Mouse (Mus musculus) embryonic facial prominence, embryonic 11.5 days (tissue): ENCODE results near the gene Samd11. TPM values are rescaled to one million over a fixed set of nuclear protein-coding genes. Genes with fewer than 3 reads are reported as not detected.

Experiments used
- ATAC-seq: fragments of 200-750 bp; cut with Nextera tagmentation; replicated peaks from 2 replicates; pipeline ENCODE4 v1.8.0; 2017; ENCODE audit warnings: low read depth; ENCODE audit not compliant: insufficient number of reproducible peaks, low FRiP score, low TSS enrichment
- DNase-seq: peaks from one replicate; pipeline ENCODE4 v3.0.0-alpha.2; 2015; ENCODE audit warnings: low spot score
- H3K27ac ChIP-seq: fragments of 300-500 bp; sonication (generic); replicated peaks from 2 replicates; pipeline ENCODE4 v1.5.1; 2014; ENCODE audit warnings: mild to moderate bottlenecking, low read depth, low read length, control low read depth
- H3K27me3 ChIP-seq: fragments of 300-500 bp; sonication (generic); 2 replicates; pipeline ENCODE4 v1.6.1; 2014; ENCODE audit warnings: mild to moderate bottlenecking, low read length, moderate library complexity, mixed read lengths; ENCODE audit not compliant: control insufficient read depth, insufficient read depth
- H3K36me3 ChIP-seq: fragments of 300-500 bp; sonication (generic); replicated peaks from 2 replicates; pipeline ENCODE4 v1.6.1; 2014; ENCODE audit warnings: low read depth, mild to moderate bottlenecking, low read length, moderate library complexity, mixed read lengths; ENCODE audit not compliant: control insufficient read depth, insufficient read depth
- H3K4me1 ChIP-seq: fragments of 300-500 bp; sonication (generic); 2 replicates; pipeline ENCODE4 v1.6.1; 2014; ENCODE audit warnings: low read length, mixed read lengths; ENCODE audit not compliant: control insufficient read depth, insufficient read depth
- H3K4me2 ChIP-seq: fragments of 300-500 bp; sonication (generic); 2 replicates; pipeline ENCODE4 v1.6.1; 2014; ENCODE audit warnings: low read depth, mild to moderate bottlenecking, control low read depth, low read length, moderate library complexity
- H3K4me3 ChIP-seq: fragments of 300-500 bp; sonication (generic); 2 replicates; pipeline ENCODE4 v1.5.1; 2014; ENCODE audit warnings: low read depth, low read length, control low read depth
- H3K9ac ChIP-seq: fragments of 300-500 bp; sonication (generic); replicated peaks from 2 replicates; pipeline ENCODE4 v1.6.1; 2014; ENCODE audit warnings: mild to moderate bottlenecking, control low read depth, low read length
- H3K9me3 ChIP-seq: fragments of 300-500 bp; sonication (generic); replicated peaks from 2 replicates; pipeline ENCODE4 v1.6.1; 2016; ENCODE audit warnings: mild to moderate bottlenecking, low read length, inconsistent platforms, mixed read lengths; ENCODE audit not compliant: control insufficient read depth
- WGBS: fragments of 180-500 bp; shearing (Covaris S2); extraction: QIAGEN DNeasy Blood & Tissue Kit; methylation state at CpG from one replicate; pipeline ENCODE4 v1.1.7; 2014; 5-methylcytosine and 5-hydroxymethylcytosine counted together
- polyA plus RNA-seq: library from polyadenylated mRNA; unstranded; fragments of >200 nt; fragmentation: Nextera tagmentation; extraction: Ambion mirVana; gene quantifications from 2 replicates; pipeline ENCODE4 v1.2.1, GENCODE M21; 2014

The Samd11 gene
- polyA plus RNA-seq, 1 experiment from 2014 or later = 1.4 TPM

DNA sequence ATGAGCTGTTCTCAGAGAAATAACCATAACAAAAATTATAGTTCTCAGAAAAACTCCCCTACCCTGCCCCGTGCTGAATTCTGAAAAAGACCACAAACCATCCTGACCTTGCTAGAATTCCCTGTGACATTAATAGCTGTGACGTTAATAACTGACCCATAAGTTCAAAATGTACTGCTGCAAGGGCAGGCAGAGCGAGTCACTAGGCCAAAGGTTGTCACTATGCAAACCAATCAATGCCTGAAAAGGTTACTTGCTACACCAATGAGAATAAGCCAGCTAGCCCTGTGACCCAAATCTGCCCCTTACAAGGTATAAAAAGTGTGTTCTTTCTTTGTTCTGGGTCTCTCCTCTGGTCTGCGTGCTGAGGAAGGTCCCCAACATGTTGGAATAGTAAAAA lies 46.6 kb downstream of the Samd11 start:
- no peak overlapping the region for H3K4me2 ChIP-seq
- no peak for ATAC-seq
- no peaks in the 10 kb centered on the region; the same call in 1 of the 2 replicates for H3K4me1 ChIP-seq
- H3K9ac ChIP-seq = no peak overlapping the region
- peaks cover 4% of the 10 kb centered on the region; the same call in 1 of the 2 replicates for H3K27me3 ChIP-seq
- H3K27ac ChIP-seq = no peak overlapping the region
- DNase-seq = no peak
- no peak overlapping the region for H3K4me3 ChIP-seq
- H3K9me3 ChIP-seq = no peaks in the 10 kb centered on the region
- 89% methylated on average over 4 of the region's 4 CpGs for WGBS
- H3K36me3 ChIP-seq = no peaks in the 10 kb centered on the region

DNA sequence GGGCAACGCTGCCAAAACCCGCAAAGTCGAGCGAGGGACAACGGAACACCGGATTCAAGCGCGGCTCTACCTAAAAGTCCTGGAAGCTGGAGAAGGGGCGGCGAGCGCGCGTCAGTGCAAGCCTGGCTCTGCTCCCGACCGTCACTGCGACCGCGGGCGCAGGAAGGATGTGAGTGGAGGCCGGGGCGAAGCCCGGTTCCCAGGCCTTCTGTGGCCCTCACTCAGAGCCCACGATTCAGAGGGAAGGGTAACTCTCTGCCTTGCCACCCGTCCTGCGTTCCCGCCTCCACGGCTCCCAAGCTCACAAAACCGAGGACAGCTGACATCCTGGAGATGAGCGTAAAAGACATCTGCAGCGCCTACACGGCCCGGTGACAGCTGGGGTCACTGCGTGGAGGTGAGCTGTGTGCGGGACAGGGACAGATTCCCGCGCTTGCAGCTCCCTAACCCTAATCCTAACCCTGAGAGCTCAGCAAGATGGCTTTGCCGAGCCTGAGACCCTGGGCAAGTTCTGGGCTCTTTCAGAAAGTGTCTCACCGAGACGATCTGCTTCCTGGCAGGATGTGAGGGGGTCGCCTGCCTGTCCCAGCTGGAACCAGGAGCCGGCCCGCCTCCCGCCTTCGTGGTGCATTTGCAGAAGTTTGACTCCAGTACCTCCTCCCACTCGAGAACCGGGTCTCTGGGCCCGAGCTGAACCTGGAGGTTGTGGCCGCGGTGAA lies 51.9 kb downstream of the Samd11 start:
- no peaks in the 10 kb centered on the region for H3K36me3 ChIP-seq
- peak; percentile 48 for DNase-seq
- H3K4me3 ChIP-seq = peak overlapping the region; percentile 40
- H3K9ac ChIP-seq = peak overlapping the region; percentile 40
- 0 out of 2 replicates have a peak, but pooled peaks have one; percentile 5 for ATAC-seq
- peaks cover 9% of the 10 kb centered on the region; the same call in 1 of the 2 replicates for H3K27me3 ChIP-seq
- no peaks in the 10 kb centered on the region; the same call in none of the 2 replicates for H3K4me1 ChIP-seq
- 1% methylated on average over 49 of the region's 49 CpGs for WGBS
- H3K9me3 ChIP-seq = no peaks in the 10 kb centered on the region
- no peak overlapping the region for H3K27ac ChIP-seq
- peak overlapping the region; percentile 88 for H3K4me2 ChIP-seq

DNA sequence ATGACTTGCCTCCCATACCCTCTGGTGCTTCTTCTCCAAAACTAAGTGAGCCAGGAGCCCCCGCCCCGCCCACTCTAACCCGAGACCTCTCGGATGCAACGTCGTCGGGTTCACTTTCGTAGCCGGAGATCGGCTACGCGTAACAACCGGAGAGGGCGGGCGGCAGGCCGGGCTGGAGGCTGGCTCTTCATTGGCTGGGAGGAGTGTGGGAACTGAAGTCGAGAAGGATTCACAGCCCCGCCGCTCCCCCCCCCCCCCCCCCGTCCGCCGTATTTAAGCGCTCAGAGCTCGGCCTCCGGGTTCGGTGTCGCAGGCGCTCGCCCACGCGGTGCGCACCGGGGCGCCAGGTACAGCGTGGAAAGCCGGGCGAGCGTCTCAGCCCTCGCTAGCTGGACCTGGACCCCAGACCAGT lies 52.5 kb downstream of the Samd11 start, which contains the start of gene AW011738:
Gene AW011738, plus strand, starts transcription at position 304 of the 412 bp plus-strand sequence.
- DNase-seq (peak; percentile 83), ATAC-seq (peak; percentile 69)
- Histone ChIP-seq H3K27me3 (peaks cover 9% of the 10 kb centered on the region; the same call in 1 of the 2 replicates), H3K36me3 (no peaks in the 10 kb centered on the region), H3K4me1 (no peaks in the 10 kb centered on the region; the same call in none of the 2 replicates), H3K4me3 (peak within 1 kb of the TSS; percentile 40), H3K4me2 (peak within 1 kb of the TSS; percentile 88), H3K9me3 (no peaks in the 10 kb centered on the region), H3K9ac (peak within 1 kb of the TSS; percentile 40), H3K27ac (no peak within 1 kb of the TSS)
- WGBS = under 1% methylated on average over 32 of the region's 39 CpGs

DNA sequence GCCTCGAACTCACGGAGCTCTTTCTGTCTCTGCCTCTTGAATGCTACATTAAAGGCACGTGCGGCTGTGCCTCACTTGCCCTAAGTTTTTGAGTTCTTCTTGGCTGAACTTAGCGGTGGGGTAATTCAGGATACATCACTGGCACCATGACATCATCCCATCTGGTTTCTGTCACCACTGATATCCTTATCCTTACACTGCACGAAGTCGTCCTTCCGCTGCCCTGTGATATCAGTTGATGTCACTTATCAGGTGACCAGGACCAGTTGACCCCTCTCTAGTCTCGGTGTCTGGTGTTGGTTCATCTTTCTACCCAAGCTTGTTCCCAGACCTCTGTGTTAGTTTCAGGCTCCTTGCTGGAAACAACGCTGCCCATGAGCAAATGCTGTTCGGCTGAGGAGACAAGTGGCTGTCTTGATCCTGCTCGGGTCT lies 53.0 kb downstream of the Samd11 start:
- Histone ChIP-seq H3K9me3 (no peaks in the 10 kb centered on the region), H3K27me3 (peaks cover 9% of the 10 kb centered on the region; the same call in 1 of the 2 replicates), H3K27ac (no peak overlapping the region), H3K4me3 (peak overlapping the region; percentile 40; the same call in 1 of the 2 replicates), H3K4me2 (peak overlapping the region; percentile 88), H3K9ac (no peak overlapping the region), H3K4me1 (no peaks in the 10 kb centered on the region; the same call in none of the 2 replicates), H3K36me3 (no peaks in the 10 kb centered on the region)
- DNase-seq = peak; percentile 22
- no peak for ATAC-seq
- WGBS = 33% methylated on average over 12 of the region's 12 CpGs

DNA sequence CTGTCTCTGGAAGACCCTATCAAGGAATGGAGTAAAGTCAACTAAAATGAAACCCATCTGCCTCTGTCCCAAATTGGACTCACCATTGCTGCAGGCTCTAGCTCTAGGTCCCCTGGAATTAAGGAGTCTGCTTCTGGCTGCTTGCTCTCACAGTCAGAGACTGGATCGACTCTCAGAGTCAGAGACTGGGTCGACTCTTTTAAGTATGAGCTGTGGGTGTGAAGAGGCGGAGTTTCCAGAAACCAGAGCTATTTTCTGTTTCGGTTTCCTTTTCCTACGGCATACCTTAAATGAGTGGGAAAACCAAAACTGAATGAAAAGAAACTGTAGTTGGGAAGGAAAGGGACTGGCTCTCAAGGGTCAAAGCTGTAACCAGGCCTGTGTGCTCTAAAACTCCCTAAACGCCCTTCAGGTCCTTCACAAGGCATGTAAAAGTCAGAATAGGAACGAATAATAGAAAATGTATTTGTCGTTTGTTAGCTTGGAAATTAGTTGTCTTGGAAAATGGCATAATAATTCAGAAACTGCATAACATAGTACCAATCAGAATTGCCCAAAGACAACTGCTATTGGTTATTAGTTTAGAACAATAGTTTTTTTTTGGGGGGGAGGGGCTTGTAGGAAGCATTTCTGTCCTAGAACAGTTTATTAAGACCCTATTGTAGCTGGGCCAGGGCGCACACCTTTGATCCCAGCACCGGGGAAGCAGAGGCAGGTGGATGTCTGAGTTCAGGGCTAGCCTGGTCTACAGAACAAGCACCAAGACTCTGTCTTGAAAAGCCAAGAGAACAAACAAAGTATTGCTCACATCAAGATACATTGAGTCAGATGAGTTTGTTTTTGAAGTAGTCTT lies 54.6 kb downstream of the Samd11 start, which contains the start of gene Isg15:
Gene Isg15, minus strand, starts transcription at position 196 of the 853 bp plus-strand sequence.
- H3K4me1 ChIP-seq = no peaks in the 10 kb centered on the region; the same call in none of the 2 replicates
- ATAC-seq (no peak), DNase-seq (no peak)
- peaks cover 9% of the 10 kb centered on the region; the same call in 1 of the 2 replicates for H3K27me3 ChIP-seq
- H3K4me3 ChIP-seq = no peak within 1 kb of the TSS
- no peaks in the 10 kb centered on the region for H3K9me3 ChIP-seq
- no peak within 1 kb of the TSS for H3K9ac ChIP-seq
- H3K27ac ChIP-seq = no peak within 1 kb of the TSS
- no peaks in the 10 kb centered on the region for H3K36me3 ChIP-seq
- no peak within 1 kb of the TSS for H3K4me2 ChIP-seq
- 62% methylated on average over 10 of the region's 10 CpGs for WGBS

DNA sequence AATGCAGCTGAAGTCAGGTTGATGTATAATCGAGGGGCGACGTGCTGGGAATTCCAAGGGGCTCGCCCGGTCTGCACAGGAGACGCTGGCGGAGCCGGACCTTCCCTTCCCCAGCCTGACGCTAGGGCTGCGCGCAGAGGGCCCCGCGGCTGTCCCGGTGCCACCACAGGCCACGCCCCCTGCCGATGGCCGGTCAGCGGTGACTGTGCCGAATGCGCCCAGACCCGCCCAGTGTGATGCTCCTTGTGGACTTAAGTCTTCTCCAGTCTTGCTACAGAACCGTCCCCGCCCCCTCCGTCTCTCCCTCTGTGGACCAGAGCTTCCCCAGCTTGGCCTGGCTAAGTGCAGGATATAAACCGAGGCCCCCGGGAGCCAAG lies 57.6 kb downstream of the Samd11 start:
- Histone ChIP-seq H3K4me2 (peak overlapping the region; percentile 63), H3K4me3 (peak overlapping the region; percentile 78), H3K9ac (peak overlapping the region; percentile 62), H3K9me3 (no peaks in the 10 kb centered on the region), H3K27me3 (no peaks in the 10 kb centered on the region), H3K27ac (peak overlapping the region; percentile 95), H3K4me1 (peaks cover 3% of the 10 kb centered on the region; the same call in 1 of the 2 replicates), H3K36me3 (no peaks in the 10 kb centered on the region; the same call in 1 of the 2 replicates)
- WGBS = 0% methylated on average over 21 of the region's 26 CpGs
- peak; percentile 88 for ATAC-seq
- peak; percentile 91 for DNase-seq

GRCm38 (mm10) chr4:156197131-156197828 lies 58.2 kb downstream of the Samd11 start, which contains the start of gene Agrn:
Gene Agrn, minus strand, starts transcription at chr4:156197488.
- DNase-seq = peak; percentile 86
- Histone ChIP-seq H3K9me3 (no peaks in the 10 kb centered on the region), H3K4me2 (peak within 1 kb of the TSS; percentile 90), H3K36me3 (no peaks in the 10 kb centered on the region; the same call in 1 of the 2 replicates), H3K4me1 (peaks cover 3% of the 10 kb centered on the region; the same call in 1 of the 2 replicates), H3K9ac (peak within 1 kb of the TSS; percentile 72), H3K27ac (peak within 1 kb of the TSS; percentile 95), H3K4me3 (peak within 1 kb of the TSS; percentile 78), H3K27me3 (no peaks in the 10 kb centered on the region)
- 1% methylated on average over 31 of the region's 88 CpGs for WGBS
- peak; percentile 72 for ATAC-seq
